Mouse (Mus musculus): ENCODE measurements at regions not wholly inside any gene's neighbourhood (a gene's known extent, or its start where the extent isn't known, plus 50 kb on each side); places are given as distances from the start of the nearest gene placed in this dataset.

DNA sequence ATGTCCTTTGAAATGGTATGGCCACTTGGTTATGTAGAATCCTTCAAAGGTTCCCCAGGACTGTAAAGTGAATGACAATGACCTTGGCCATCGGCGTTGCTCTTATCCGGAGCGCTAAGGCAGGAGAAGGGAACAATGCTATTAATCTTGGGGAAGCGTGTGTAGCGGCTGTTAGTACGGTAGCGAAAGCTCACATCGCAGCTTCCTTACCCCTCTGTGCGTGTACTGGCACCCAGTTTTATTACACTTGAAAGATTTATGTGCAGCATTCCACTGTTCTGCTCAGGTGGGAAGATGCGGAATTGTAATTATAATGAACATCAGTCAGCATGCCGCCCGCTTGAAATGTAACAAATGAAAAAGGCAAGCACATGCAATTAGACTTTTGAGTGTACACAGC is 406.2 kb downstream of the Rapgef2 start:
- TF ChIP-seq POLR2A (IDR thresholded peaks at IDR 0.05; ENCODE audit: control insufficient read depth, low read depth, low read length): no peak
- no peak for TF ChIP-seq CTCF (IDR thresholded peaks at IDR 0.05; ENCODE audit: control insufficient read depth, insufficient read depth, insufficient replicate concordance, low read depth, low read length)
- no peaks in the 10 kb centered on the region for H3K4me1 ChIP-seq (ENCODE audit: control insufficient read depth, insufficient read depth, low read length)
- no peaks in the 10 kb centered on the region for H3K27me3 ChIP-seq (ENCODE audit: control insufficient read depth, insufficient read depth, low read length)
- H3K36me3 ChIP-seq (ENCODE audit: control insufficient read depth, insufficient read depth, low read length): no peaks in the 10 kb centered on the region
- no peak overlapping the region for H3K27ac ChIP-seq (ENCODE audit: control insufficient read depth, insufficient read depth, low read depth, low read length)
- no peak overlapping the region for H3K4me3 ChIP-seq (ENCODE audit: control insufficient read depth, low read depth, low read length)

DNA sequence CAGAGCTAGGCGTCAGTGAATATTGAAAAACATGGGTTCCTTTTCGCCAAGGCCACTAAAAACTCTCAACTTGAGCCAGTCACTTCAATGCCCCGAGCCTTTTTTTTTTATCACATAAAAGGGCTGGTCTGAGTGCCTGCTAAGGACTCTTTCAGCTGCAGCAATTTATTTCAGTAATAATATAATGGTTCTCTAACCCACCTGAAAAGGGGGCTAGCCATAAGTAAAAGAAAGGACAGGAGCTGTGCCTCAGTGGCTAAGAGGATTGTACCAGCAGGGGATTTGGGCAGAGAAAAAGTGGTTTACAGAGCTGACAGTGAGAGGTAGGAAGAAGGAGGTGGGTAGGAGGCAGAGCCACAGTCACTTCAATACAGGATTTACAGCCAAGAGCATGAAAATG is 409.0 kb downstream of the Rapgef2 start:
- H3K4me1 ChIP-seq (ENCODE audit: control insufficient read depth, insufficient read depth, low read length): no peaks in the 10 kb centered on the region
- H3K27me3 ChIP-seq (ENCODE audit: control insufficient read depth, insufficient read depth, low read length): no peaks in the 10 kb centered on the region
- TF ChIP-seq POLR2A (IDR thresholded peaks at IDR 0.05; ENCODE audit: control insufficient read depth, low read depth, low read length) (no peak), CTCF (IDR thresholded peaks at IDR 0.05; ENCODE audit: control insufficient read depth, insufficient read depth, insufficient replicate concordance, low read depth, low read length) (no peak)
- no peaks in the 10 kb centered on the region for H3K36me3 ChIP-seq (ENCODE audit: control insufficient read depth, insufficient read depth, low read length)
- no peak overlapping the region for H3K4me3 ChIP-seq (ENCODE audit: control insufficient read depth, low read depth, low read length)
- no peak overlapping the region for H3K27ac ChIP-seq (ENCODE audit: control insufficient read depth, insufficient read depth, low read depth, low read length)

DNA sequence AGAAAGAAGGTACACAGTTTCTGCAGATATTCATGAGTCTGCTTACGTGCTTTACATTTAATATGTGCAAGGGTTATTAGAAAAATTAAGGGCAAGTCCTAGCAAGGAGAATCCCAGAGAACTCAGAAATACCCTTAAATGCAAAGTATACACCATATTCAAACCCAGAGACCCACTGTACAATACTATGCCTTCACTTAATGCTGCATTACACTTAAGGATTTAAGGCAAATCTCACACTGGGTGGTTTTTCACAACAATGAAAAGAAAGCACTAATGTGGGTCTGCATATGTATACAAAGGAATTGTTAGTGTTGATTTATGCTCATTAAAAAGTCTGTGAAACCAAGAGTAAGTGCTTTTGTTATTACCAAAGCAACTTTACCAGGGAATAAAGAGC is 419.4 kb downstream of the Rapgef2 start:
- Histone ChIP-seq H3K36me3 (ENCODE audit: control insufficient read depth, insufficient read depth, low read length) (no peaks in the 10 kb centered on the region), H3K27me3 (ENCODE audit: control insufficient read depth, insufficient read depth, low read length) (no peaks in the 10 kb centered on the region), H3K4me1 (ENCODE audit: control insufficient read depth, insufficient read depth, low read length) (no peaks in the 10 kb centered on the region), H3K27ac (ENCODE audit: control insufficient read depth, insufficient read depth, low read depth, low read length) (no peak overlapping the region), H3K4me3 (ENCODE audit: control insufficient read depth, low read depth, low read length) (no peak overlapping the region)
- no peak for TF ChIP-seq POLR2A (IDR thresholded peaks at IDR 0.05; ENCODE audit: control insufficient read depth, low read depth, low read length)
- no peak for TF ChIP-seq CTCF (IDR thresholded peaks at IDR 0.05; ENCODE audit: control insufficient read depth, insufficient read depth, insufficient replicate concordance, low read depth, low read length)

DNA sequence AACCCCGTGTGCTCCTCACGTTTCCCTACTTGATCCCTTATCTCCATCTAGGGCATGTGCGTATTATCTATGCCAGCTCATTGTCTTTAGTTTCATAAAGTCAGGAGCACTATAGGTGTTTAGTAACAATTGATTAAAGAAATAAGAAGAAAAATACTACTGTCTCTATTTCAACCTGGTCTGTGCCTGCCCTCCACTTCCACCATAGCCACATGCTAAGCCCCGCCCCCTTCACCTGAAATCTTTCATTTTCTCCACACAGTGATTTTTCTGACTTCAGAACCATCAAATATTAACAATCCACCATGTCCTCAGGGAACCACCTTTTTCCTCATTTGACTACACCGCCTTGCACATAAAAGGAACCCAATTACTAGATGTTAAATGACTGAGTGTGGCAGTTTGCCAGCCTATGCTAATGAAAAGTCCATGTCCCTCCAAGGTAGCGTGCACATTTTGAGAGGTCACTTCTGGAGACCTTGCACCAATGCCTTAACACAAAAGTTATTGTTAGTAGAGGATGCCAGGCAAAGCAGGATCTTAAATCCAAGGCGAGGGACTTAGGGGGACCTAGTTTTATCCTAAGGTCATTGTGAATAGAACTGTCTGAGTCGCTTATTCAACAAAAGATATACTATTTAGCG is 420.1 kb downstream of the Rapgef2 start:
- Histone ChIP-seq H3K4me3 (ENCODE audit: control insufficient read depth, low read depth, low read length) (no peak overlapping the region), H3K4me1 (ENCODE audit: control insufficient read depth, insufficient read depth, low read length) (no peaks in the 10 kb centered on the region), H3K27me3 (ENCODE audit: control insufficient read depth, insufficient read depth, low read length) (no peaks in the 10 kb centered on the region), H3K27ac (ENCODE audit: control insufficient read depth, insufficient read depth, low read depth, low read length) (no peak overlapping the region), H3K36me3 (ENCODE audit: control insufficient read depth, insufficient read depth, low read length) (no peaks in the 10 kb centered on the region)
- TF ChIP-seq POLR2A (IDR thresholded peaks at IDR 0.05; ENCODE audit: control insufficient read depth, low read depth, low read length): no peak
- no peak for TF ChIP-seq CTCF (IDR thresholded peaks at IDR 0.05; ENCODE audit: control insufficient read depth, insufficient read depth, insufficient replicate concordance, low read depth, low read length)

DNA sequence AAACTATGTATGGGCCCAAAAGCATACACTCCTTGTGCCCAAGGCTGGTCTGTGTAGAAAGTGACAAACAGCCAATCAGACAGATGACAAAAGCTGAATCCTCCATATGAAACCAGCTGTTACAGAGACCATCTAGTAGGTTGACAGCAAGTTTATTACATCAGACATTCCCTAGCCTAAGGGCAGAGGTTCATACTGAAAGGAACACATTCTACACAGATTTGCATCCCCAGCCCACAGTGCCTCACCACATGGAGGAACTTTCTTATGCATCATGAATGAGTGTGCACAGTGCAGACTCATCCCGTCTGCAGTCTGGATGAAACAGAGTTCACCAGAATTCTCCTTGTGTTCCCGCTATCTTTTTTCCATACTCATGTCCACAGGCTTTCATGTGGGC is 423.3 kb downstream of the Rapgef2 start:
- no peak for TF ChIP-seq POLR2A (IDR thresholded peaks at IDR 0.05; ENCODE audit: control insufficient read depth, low read depth, low read length)
- TF ChIP-seq CTCF (IDR thresholded peaks at IDR 0.05; ENCODE audit: control insufficient read depth, insufficient read depth, insufficient replicate concordance, low read depth, low read length): no peak

DNA sequence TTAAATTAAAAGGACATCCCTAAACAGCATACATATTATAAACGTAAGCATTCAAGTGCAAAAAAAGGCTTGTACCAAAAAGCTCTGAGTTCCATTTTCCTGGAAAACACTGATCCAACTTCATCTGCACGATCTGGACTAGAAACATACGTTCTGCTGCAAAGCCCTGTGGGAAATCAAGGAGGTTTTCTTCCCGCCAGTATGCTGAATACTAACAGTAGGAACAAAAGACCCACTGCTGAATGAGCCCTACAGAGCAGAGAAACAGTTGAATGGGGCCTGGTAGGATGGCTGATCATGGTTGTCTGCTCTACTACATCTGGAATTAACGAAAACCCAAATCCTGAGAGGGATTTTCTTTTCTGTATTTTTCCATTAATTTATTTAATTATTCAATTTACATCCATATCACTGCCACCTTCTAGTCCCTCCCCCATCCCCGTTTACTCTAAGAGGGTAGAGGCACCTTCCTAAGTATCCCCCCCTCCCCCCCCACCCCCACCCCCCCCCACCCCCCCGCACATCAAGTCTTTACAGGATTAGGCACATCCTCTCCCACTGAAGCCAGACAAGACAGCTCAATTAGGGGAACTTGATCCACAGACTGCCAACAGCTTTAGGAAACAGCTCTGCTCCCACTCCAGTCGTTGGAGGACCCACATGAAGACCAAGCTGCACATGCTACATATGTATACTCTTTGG is 439.5 kb downstream of the Rapgef2 start:
- Histone ChIP-seq H3K27ac (ENCODE audit: control insufficient read depth, insufficient read depth, low read depth, low read length) (no peak overlapping the region), H3K4me3 (ENCODE audit: control insufficient read depth, low read depth, low read length) (no peak overlapping the region), H3K27me3 (ENCODE audit: control insufficient read depth, insufficient read depth, low read length) (no peaks in the 10 kb centered on the region), H3K4me1 (ENCODE audit: control insufficient read depth, insufficient read depth, low read length) (no peaks in the 10 kb centered on the region), H3K36me3 (ENCODE audit: control insufficient read depth, insufficient read depth, low read length) (no peaks in the 10 kb centered on the region)
- TF ChIP-seq CTCF (IDR thresholded peaks at IDR 0.05; ENCODE audit: control insufficient read depth, insufficient read depth, insufficient replicate concordance, low read depth, low read length) (no peak), POLR2A (IDR thresholded peaks at IDR 0.05; ENCODE audit: control insufficient read depth, low read depth, low read length) (no peak)

More for the DNA sequence above, 423.3 kb downstream of the Rapgef2 start:
- H3K4me1 ChIP-seq (ENCODE audit: control insufficient read depth, insufficient read depth, low read length): no peaks in the 10 kb centered on the region
- H3K4me3 ChIP-seq (ENCODE audit: control insufficient read depth, low read depth, low read length): no peak overlapping the region
- H3K27ac ChIP-seq (ENCODE audit: control insufficient read depth, insufficient read depth, low read depth, low read length): no peak overlapping the region
- no peaks in the 10 kb centered on the region for H3K36me3 ChIP-seq (ENCODE audit: control insufficient read depth, insufficient read depth, low read length)
- H3K27me3 ChIP-seq (ENCODE audit: control insufficient read depth, insufficient read depth, low read length): no peaks in the 10 kb centered on the region

DNA sequence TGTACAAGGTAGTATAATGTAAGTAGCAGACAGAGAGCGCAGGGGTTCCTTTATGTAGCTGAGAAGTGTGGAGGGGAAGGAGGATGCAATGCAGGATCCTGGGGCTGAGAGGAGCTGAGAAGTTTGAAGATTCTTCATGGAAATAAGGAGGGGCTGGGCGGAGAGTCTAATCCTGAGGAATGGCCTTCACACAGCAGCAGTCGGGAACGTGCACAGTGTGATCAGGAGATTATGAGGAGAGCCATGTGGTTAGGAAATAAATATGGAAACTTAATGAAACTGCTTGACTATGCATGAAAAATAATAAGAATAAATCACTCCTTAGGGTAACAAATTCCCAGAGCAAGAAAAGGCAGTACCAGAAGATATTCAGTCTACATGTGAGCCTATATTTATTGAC is 445.1 kb downstream of the Rapgef2 start:
- no peaks in the 10 kb centered on the region for H3K36me3 ChIP-seq (ENCODE audit: control insufficient read depth, insufficient read depth, low read length)
- no peaks in the 10 kb centered on the region for H3K27me3 ChIP-seq (ENCODE audit: control insufficient read depth, insufficient read depth, low read length)
- no peak overlapping the region for H3K27ac ChIP-seq (ENCODE audit: control insufficient read depth, insufficient read depth, low read depth, low read length)
- H3K4me1 ChIP-seq (ENCODE audit: control insufficient read depth, insufficient read depth, low read length): no peaks in the 10 kb centered on the region
- TF ChIP-seq CTCF (IDR thresholded peaks at IDR 0.05; ENCODE audit: control insufficient read depth, insufficient read depth, insufficient replicate concordance, low read depth, low read length) (no peak), POLR2A (IDR thresholded peaks at IDR 0.05; ENCODE audit: control insufficient read depth, low read depth, low read length) (no peak)
- H3K4me3 ChIP-seq (ENCODE audit: control insufficient read depth, low read depth, low read length): no peak overlapping the region

All from testis, adult 2 months (tissue).